Mouse (Mus musculus) Patski (cell line): ENCODE results near the gene Gm10337. TPM values are rescaled to one million over a fixed set of nuclear protein-coding genes. Genes with fewer than 3 reads are reported as not detected.

Experiments used
- ATAC-seq: fragments of 100-300 bp; one replicate; pipeline ENCODE4 v1.8.0; 2021
- CTCF ChIA-PET: fragments of 350-600 bp; sonication (Branson Sonifier 250); formaldehyde crosslinking; loops from one replicate; lab custom pipeline; 2022; ENCODE audit warnings: inconsistent platforms; lab: Charles Lee
- POLR2A ChIA-PET: fragments of 350-600 bp; sonication (Branson Sonifier 250); formaldehyde crosslinking; loops from one replicate; lab custom pipeline; 2022; ENCODE audit warnings: antibody characterized with exemption, inconsistent platforms; lab: Charles Lee
- DNase-seq: peaks from one replicate; pipeline ENCODE4 v3.0.0-alpha.2; 2011; ENCODE audit warnings: low read depth, low spot score
- H3K27me3 ChIP-seq: fragments of 371-371 bp; one replicate; pipeline ENCODE4 v1.5.1; 2021
- CTCF ChIP-seq: fragments of 100-300 bp; IDR thresholded peaks from one replicate; pipeline ENCODE4 v1.5.1; 2021
- in situ Hi-C: fragments of 300-500 bp; cut with MboI; formaldehyde crosslinking; loops from 3 replicates; pipeline ENCODE4 v1.11.1; 2018; ENCODE audit warnings: low pct_unique_long_range_greater_than_20kb, mixed read lengths
- polyA plus RNA-seq: library from polyadenylated mRNA; unstranded; gene quantifications from one replicate; pipeline ENCODE4 v1.2.3, GENCODE M21; 2021

Gm10337 gene
- polyA plus RNA-seq, 1 experiment from 2014 or later, result 3.6 TPM

- no peak for ATAC-seq
- TF ChIP-seq CTCF, result no peak
- DNase-seq, result no peak
- in situ Hi-C loops, result no loop called here
- POLR2A ChIA-PET, result interaction anchor here (0.8 kb wide), 1 partner anchor 10 kb away, joined by 3 read pairs; no protein-coding TSS in a partner anchor
- CTCF ChIA-PET, result interaction anchor here (0.8 to 1.9 kb wide), 4 partner anchors 13 to 26 kb away, joined by 3 to 4 read pairs (median 3); partner anchors contain the start of gene Npff
- H3K27me3 ChIP-seq, result no peaks in the 10 kb centered on the region
Measured at GRCm38 (mm10) chr15:102498322-102498721, 5.2 kb upstream of the Gm10337 start.

- ChIA-PET POLR2A (no interaction called here), CTCF (no interaction called here)
- DNase-seq, result no peak
- TF ChIP-seq CTCF, result no peak
- ATAC-seq, result no peak
- H3K27me3 ChIP-seq, result no peaks in the 10 kb centered on the region
- in situ Hi-C loops, result no loop called here
Measured at GRCm38 (mm10) chr15:102499370-102499769, 4.2 kb upstream of the Gm10337 start.

DNA sequence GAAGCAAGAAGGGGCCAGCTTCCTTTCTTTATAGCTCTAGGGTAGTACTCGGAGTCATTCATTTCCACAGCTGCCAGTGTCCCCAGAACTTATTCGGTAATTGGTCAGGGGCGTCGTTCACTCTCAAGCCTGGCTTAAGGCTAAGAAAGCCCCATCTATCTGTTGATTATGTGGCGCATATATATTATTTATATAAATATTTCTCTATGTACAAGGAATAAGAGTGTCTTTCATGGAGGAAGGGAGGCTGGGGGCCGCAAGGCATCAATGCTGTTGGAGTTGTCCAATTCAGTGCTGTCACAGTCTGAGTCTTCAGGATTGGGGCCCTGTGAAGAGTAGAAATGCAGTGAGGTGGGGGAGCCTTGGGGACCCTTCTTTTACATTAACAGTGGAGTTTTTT, 3.7 kb upstream of the Gm10337 start:
- no peak for TF ChIP-seq CTCF
- CTCF ChIA-PET, result interaction anchor here (1.1 kb wide), 1 partner anchor 13 kb away, joined by 3 read pairs; no protein-coding TSS in a partner anchor
- H3K27me3 ChIP-seq, result no peaks in the 10 kb centered on the region
- in situ Hi-C loops, result no loop called here
- DNase-seq (no peak), ATAC-seq (no peak)
- POLR2A ChIA-PET, result interaction anchor here (0.7 to 1.2 kb wide), 2 partner anchors 11 to 89 kb away, joined by 3 to 5 read pairs; no protein-coding TSS in a partner anchor

- in situ Hi-C loops, result no loop called here
- ATAC-seq, result no peak
- DNase-seq, result no peak
- ChIA-PET CTCF (interaction anchor here (1.1 kb wide), 1 partner anchor 12 kb away, joined by 3 read pairs; no protein-coding TSS in a partner anchor), POLR2A (interaction anchor here (0.7 to 1.2 kb wide), 2 partner anchors 10 to 90 kb away, joined by 3 to 5 read pairs; no protein-coding TSS in a partner anchor)
- TF ChIP-seq CTCF, result no peak
- H3K27me3 ChIP-seq, result no peaks in the 10 kb centered on the region
Measured at GRCm38 (mm10) chr15:102500479-102500878, 3.0 kb upstream of the Gm10337 start.

DNA sequence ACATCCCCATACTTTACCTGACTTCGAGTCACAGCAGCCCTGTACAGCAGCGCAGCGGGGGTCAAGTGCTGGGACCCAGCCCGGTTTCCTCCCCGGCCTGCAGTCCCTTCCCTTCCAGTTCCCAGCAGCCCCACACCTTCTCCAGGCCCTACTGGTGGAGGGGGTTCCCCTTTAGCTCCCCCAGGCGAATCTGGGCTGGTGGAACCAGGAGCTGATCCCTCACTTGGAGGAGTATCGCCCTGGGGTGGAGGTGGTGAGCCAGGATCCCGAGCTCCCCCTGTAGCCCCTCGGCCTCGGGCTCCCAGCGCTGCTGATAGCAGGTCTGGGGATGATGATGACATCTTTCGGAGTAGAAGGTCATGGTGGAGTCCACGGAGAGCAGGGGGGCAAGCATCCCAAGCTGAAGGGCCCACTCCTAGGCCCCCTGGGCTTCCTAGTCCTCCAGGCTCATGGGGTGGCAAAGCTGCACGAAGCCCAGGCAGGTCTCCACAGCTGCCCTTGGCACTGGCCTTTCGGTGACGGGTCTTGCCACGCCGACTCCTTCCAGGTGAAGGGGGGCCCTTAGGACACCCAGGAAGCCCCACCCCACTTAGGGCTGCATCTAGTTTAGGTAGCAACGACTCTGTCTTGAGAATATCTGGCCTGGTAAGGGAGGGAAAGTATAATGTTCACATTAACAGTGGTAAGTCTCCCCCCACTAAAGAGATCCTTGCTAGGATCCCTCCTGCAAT, 2.3 kb upstream of the Gm10337 start:
- no peak for ATAC-seq

GRCm38 (mm10) chr15:102502254-102502840, 1.2 kb upstream of the Gm10337 start:
- no peak for ATAC-seq
- no peaks in the 10 kb centered on the region for H3K27me3 ChIP-seq
- in situ Hi-C loops, result no loop called here
- ChIA-PET CTCF (no interaction called here), POLR2A (interaction anchor here (1.3 to 1.6 kb wide), 2 partner anchors 8 to 17 kb away, joined by 3 to 8 read pairs; no protein-coding TSS in a partner anchor)
- no peak for DNase-seq
- TF ChIP-seq CTCF, result no peak

More for the DNA sequence above, 2.3 kb upstream of the Gm10337 start:
- ChIA-PET POLR2A (interaction anchor here (1.3 to 1.6 kb wide), 2 partner anchors 9 to 16 kb away, joined by 3 to 8 read pairs; no protein-coding TSS in a partner anchor), CTCF (no interaction called here)
- DNase-seq, result no peak
- TF ChIP-seq CTCF, result no peak
- in situ Hi-C loops, result no loop called here
- no peaks in the 10 kb centered on the region for H3K27me3 ChIP-seq

DNA sequence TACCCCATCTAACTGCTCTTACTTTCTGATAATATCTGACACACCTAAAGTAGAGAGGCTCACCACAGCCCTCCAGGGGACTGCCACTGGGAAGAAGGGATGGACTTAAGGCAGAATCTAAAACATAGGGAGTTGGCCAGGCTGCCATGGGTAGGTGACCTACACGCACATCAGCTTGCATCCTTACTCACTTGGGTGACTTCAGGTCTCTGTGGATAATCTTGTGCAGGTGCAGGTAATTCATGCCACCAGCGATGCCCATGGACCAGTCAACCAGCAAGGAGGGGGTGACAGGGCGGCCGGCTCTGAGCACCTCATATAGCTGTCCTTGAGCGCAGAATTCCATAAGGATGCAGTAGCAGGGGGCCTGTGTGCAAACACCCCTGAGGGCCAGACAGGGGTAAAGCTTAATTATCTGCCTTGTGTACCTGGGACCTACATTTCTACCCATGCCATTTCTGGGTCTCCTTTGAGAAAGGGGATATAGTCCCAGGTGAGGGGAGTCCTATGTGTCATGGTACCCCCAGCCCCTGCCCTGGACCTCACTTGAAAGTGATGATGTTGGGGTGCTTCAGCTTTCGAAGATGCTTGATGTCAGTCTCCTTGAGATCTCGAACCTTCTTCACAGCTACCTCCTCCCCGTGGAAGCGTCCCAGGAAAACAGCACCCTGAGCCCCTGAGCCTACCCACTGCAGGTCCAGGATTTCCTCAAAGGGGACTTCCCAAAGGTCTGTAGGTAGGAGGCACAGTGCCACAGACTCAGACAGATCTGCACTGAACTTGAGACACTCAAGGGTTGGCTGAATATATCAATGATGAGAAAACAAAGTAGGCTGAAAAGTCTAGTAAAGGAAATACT, 631 bp downstream of the Gm10337 start:
- CTCF ChIA-PET, result interaction anchor here (0.8 to 1.4 kb wide), 5 partner anchors 9 to 23 kb away, joined by 3 to 4 read pairs (median 3); no protein-coding TSS in a partner anchor
- POLR2A ChIA-PET, result interaction anchor here (0.6 to 2.0 kb wide), 6 partner anchors 8 to 105 kb away, joined by 3 to 6 read pairs (median 5); partner anchors contain the start of gene Tarbp2
- in situ Hi-C loops, result no loop called here
- H3K27me3 ChIP-seq, result no peaks in the 10 kb centered on the region
- no peak for ATAC-seq
- DNase-seq, result no peak
- TF ChIP-seq CTCF, result no peak

DNA sequence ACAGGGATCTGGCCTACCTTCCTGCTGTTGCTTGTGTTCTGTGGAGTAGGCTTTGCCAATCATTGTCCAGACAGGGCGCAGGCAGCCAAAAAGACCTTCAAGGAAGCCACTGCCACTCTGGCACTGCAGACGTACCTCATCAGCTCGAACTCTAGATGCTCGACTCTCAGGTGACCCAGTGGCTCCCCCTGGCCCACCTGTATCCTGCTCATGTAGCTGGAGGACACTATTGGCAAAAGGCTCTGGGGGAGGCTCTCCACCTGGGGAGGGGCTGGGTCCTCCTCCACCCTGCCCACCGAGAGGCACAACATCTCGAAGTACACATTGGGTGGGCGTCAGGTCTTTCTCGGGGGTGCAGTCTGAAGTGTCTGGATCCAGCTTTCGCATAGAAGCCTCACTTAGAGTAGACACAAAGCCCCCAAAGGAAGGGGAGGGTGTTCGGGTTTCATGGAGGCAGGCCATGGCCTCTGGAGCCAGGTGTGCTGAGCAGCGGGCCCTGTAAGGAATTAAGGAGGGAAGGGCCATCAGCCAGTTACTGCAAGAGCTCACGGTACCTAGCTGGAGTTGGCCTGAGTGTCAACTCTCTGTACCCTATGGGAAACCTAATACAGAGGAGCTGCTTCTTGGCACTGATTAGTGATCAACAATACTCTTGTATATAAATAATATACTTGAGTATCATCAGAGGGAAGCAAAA, 1.7 kb downstream of the Gm10337 start:
- in situ Hi-C loops, result no loop called here
- ATAC-seq (no peak), DNase-seq (no peak)
- POLR2A ChIA-PET, result interaction anchor here (1.1 to 2.0 kb wide), 4 partner anchors 9 to 24 kb away, joined by 4 to 5 read pairs (median 5); partner anchors contain the start of gene Tarbp2
- TF ChIP-seq CTCF, result no peak
- H3K27me3 ChIP-seq, result no peaks in the 10 kb centered on the region
- CTCF ChIA-PET, result interaction anchor here (0.5 to 1.4 kb wide), 4 partner anchors 8 to 318 kb away, joined by 3 to 4 read pairs (median 3); no protein-coding TSS in a partner anchor

- no peak for DNase-seq
- in situ Hi-C loops, result no loop called here
- ChIA-PET POLR2A (interaction anchor here (0.7 to 2.0 kb wide), 4 partner anchors 10 to 41 kb away, joined by 4 to 8 read pairs (median 5); no protein-coding TSS in a partner anchor), CTCF (interaction anchor here (0.5 to 1.9 kb wide), 2 partner anchors 19 to 317 kb away, joined by 3 to 5 read pairs; partner anchors contain the start of gene Npff)
- ATAC-seq, result no peak
- no peaks in the 10 kb centered on the region for H3K27me3 ChIP-seq
- TF ChIP-seq CTCF, result no peak
Measured at GRCm38 (mm10) chr15:102505770-102506463, 2.4 kb downstream of the Gm10337 start.
